Mouse (Mus musculus) liver, adult 2 months (tissue): ENCODE results near the gene Ywhab. TPM values are rescaled to one million over a fixed set of nuclear protein-coding genes. Genes with fewer than 3 reads are reported as not detected.

Experiments used
- DNase-seq: peaks from one replicate; pipeline ENCODE4 v3.0.0-alpha.2; 2011; ENCODE audit warnings: low read depth, low spot score; ENCODE audit errors: extremely low read depth
- H3K27ac ChIP-seq: fragments of 200-500 bp; replicated peaks from 2 replicates; pipeline ENCODE4 v1.5.1; 2012; ENCODE audit warnings: low read depth, mild to moderate bottlenecking, control low read depth, inconsistent platforms, low read length; ENCODE audit not compliant: insufficient read depth
- H3K27me3 ChIP-seq: fragments of 200-500 bp; 2 replicates; pipeline ENCODE4 v1.6.1; 2012; ENCODE audit warnings: mild to moderate bottlenecking, moderate library complexity, low read length, inconsistent platforms; ENCODE audit not compliant: control insufficient read depth, insufficient read depth
- H3K36me3 ChIP-seq: fragments of 200-500 bp; 2 replicates; pipeline ENCODE4 v1.6.1; 2012; ENCODE audit warnings: low read length, inconsistent platforms; ENCODE audit not compliant: control insufficient read depth, insufficient read depth
- H3K4me1 ChIP-seq: fragments of 200-500 bp; 2 replicates; pipeline ENCODE4 v1.6.1; 2011; ENCODE audit warnings: low read length; ENCODE audit not compliant: control insufficient read depth, insufficient read depth
- H3K4me3 ChIP-seq: fragments of 200-500 bp; 2 replicates; pipeline ENCODE4 v1.5.1; 2011; ENCODE audit warnings: low read depth, mild to moderate bottlenecking, control low read depth, low read length, moderate library complexity; ENCODE audit not compliant: insufficient read depth
- H3K79me2 ChIP-seq: fragments of 200-500 bp; 2 replicates; pipeline ENCODE4 v1.6.1; 2012; ENCODE audit warnings: inconsistent platforms, mild to moderate bottlenecking, low read length, moderate library complexity; ENCODE audit not compliant: control insufficient read depth, insufficient read depth
- H3K9ac ChIP-seq: fragments of 200-500 bp; 2 replicates; pipeline ENCODE4 v1.6.1; 2012; ENCODE audit warnings: low read depth, mild to moderate bottlenecking, control low read depth, inconsistent platforms, low read length
- CTCF ChIP-seq: fragments of 200-500 bp; IDR thresholded peaks from 2 replicates; pipeline ENCODE4 v1.5.1; 2011; ENCODE audit warnings: low read depth, low read length, control low read depth
- POLR2A ChIP-seq: fragments of 200-500 bp; IDR thresholded peaks from 2 replicates; pipeline ENCODE4 v1.6.1; 2011; ENCODE audit warnings: low read length, control low read depth; ENCODE audit not compliant: insufficient read depth; ENCODE audit errors: extremely low read depth
- WGBS: fragments of 180-500 bp; shearing (Covaris S2); methylation state at CpG from one replicate; pipeline ENCODE4 v1.1.7; 2018; 5-methylcytosine and 5-hydroxymethylcytosine counted together
- polyA plus RNA-seq: library from polyadenylated mRNA; depleted of rRNA; stranded (reverse); fragments of >200 nt; gene quantifications from 2 replicates; pipeline ENCODE4 v1.2.3, GENCODE M21; 2012; rRNA removed
- total RNA-seq: library from RNA; depleted of rRNA; stranded (reverse); fragments of >200 nt; gene quantifications from 2 replicates; pipeline ENCODE4 v1.2.3, GENCODE M21; 2014; rRNA removed

Ywhab gene
- total and polyA plus RNA-seq, 2 experiments: 16.9 to 36.3 TPM

- no peak for DNase-seq
- Histone ChIP-seq H3K27me3 (no peaks in the 10 kb centered on the region), H3K9ac (no peak overlapping the region), H3K4me3 (no peak overlapping the region), H3K4me1 (no peaks in the 10 kb centered on the region), H3K27ac (no peak overlapping the region), H3K36me3 (no peaks in the 10 kb centered on the region), H3K79me2 (no peaks in the 10 kb centered on the region)
- 88% methylated on average over 2 of the region's 2 CpGs for WGBS
- TF ChIP-seq CTCF (no peak), POLR2A (no peak)
Observed at GRCm38 (mm10) chr2:164041523-164041922, 46.8 kb downstream of the Ywhab start.

- Histone ChIP-seq H3K79me2 (no peaks in the 10 kb centered on the region), H3K27ac (no peak overlapping the region), H3K4me1 (0 out of 2 replicates have a peak, but pooled peaks cover 3% of the 10 kb centered on the region), H3K36me3 (no peaks in the 10 kb centered on the region; the same call in 1 of the 2 replicates), H3K4me3 (peak overlapping the region; percentile 14; the same call in 1 of the 2 replicates), H3K27me3 (no peaks in the 10 kb centered on the region), H3K9ac (no peak overlapping the region)
- 7% methylated on average over 16 of the region's 16 CpGs for WGBS
- TF ChIP-seq CTCF (no peak), POLR2A (no peak)
- peak; percentile 8 for DNase-seq
Observed at GRCm38 (mm10) chr2:164047197-164047690, 52.5 kb downstream of the Ywhab start.

- Histone ChIP-seq H3K4me1 (peaks cover 5% of the 10 kb centered on the region; the same call in 1 of the 2 replicates), H3K9ac (no peak overlapping the region), H3K36me3 (peaks cover 18% of the 10 kb centered on the region), H3K27me3 (no peaks in the 10 kb centered on the region), H3K79me2 (no peaks in the 10 kb centered on the region), H3K27ac (no peak overlapping the region), H3K4me3 (no peak overlapping the region)
- peak; percentile 82 for DNase-seq
- TF ChIP-seq CTCF: no peak
- no peak for TF ChIP-seq POLR2A
- WGBS: 25% methylated on average over 8 of the region's 8 CpGs
Observed at GRCm38 (mm10) chr2:164053767-164054166, 59.0 kb downstream of the Ywhab start.

DNA sequence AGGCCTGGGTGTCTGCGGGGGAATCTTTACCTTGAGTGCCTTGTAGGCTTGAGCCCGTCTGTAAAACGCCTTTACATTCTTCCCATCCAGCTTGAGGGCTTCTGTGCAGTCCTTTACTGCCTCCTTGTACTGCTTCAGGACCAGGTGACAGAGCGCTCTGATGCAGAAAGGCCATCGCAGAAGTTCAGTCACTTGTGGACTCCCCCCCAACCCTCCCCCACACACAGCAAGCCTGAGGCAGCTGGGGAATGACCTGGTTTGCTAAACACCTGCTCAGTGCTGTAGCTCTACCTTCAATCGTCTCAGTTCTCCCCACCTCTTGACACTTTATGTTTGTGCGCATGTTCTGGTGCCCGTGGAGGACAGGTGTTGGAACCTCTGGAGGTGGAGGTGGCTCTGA, 59.9 kb downstream of the Ywhab start:
- no peak overlapping the region for H3K4me3 ChIP-seq
- H3K36me3 ChIP-seq: peaks cover 27% of the 10 kb centered on the region
- DNase-seq: no peak
- H3K27ac ChIP-seq: no peak overlapping the region
- 92% methylated on average over 8 of the region's 8 CpGs for WGBS
- no peak overlapping the region for H3K9ac ChIP-seq
- H3K4me1 ChIP-seq: peaks cover 5% of the 10 kb centered on the region; the same call in 1 of the 2 replicates
- H3K27me3 ChIP-seq: no peaks in the 10 kb centered on the region
- H3K79me2 ChIP-seq: no peaks in the 10 kb centered on the region
- TF ChIP-seq CTCF: no peak

GRCm38 (mm10) chr2:164059634-164060235, 65.0 kb downstream of the Ywhab start:
- no peaks in the 10 kb centered on the region for H3K27me3 ChIP-seq
- H3K9ac ChIP-seq: no peak overlapping the region
- no peak for TF ChIP-seq POLR2A
- no peaks in the 10 kb centered on the region for H3K79me2 ChIP-seq
- DNase-seq: no peak
- no peaks in the 10 kb centered on the region for H3K4me1 ChIP-seq
- peaks cover 46% of the 10 kb centered on the region for H3K36me3 ChIP-seq
- H3K4me3 ChIP-seq: no peak overlapping the region
- no peak overlapping the region for H3K27ac ChIP-seq
- 95% methylated on average over 8 of the region's 8 CpGs for WGBS

Other genes starting within 250 kb of the Ywhab start
- gene Ada, start 244.7 kb upstream of the Ywhab start, total RNA-seq: 1.9 TPM in 2 replicates
- gene Ada, start 244.7 kb upstream of the Ywhab start, polyA plus RNA-seq: 0.73 and 0.80 TPM in 2 replicates
- gene Ccn5, start 174.1 kb upstream of the Ywhab start, total RNA-seq: 0.07 and 0.09 TPM in 2 replicates
- gene Ccn5, start 174.1 kb upstream of the Ywhab start, polyA plus RNA-seq: 0.21 and 0.23 TPM in 2 replicates
- gene Kcnk15, start 141.3 kb upstream of the Ywhab start, total RNA-seq: not detected in 2 replicates
- gene Kcnk15, start 141.3 kb upstream of the Ywhab start, polyA plus RNA-seq: not detected in 2 replicates
- 0.09 and 0.20 TPM in 2 replicates for gene Rims4, start 76.3 kb upstream of the Ywhab start, total RNA-seq
- gene Rims4, start 76.3 kb upstream of the Ywhab start, polyA plus RNA-seq: 0.02 and 0.04 TPM in 2 replicates
- gene Pabpc1l, start 30.5 kb downstream of the Ywhab start, total RNA-seq: under 0.01 TPM in 1 of 2 replicates, not detected in the other
- not detected in 2 replicates for gene Pabpc1l, start 30.5 kb downstream of the Ywhab start, polyA plus RNA-seq
- gene Stk4, start 75.4 kb downstream of the Ywhab start, total RNA-seq: 10.1 and 13.9 TPM in 2 replicates
- 4.7 and 6.3 TPM in 2 replicates for gene Stk4, start 75.4 kb downstream of the Ywhab start, polyA plus RNA-seq
- 6.0 and 7.4 TPM in 2 replicates for gene Tomm34, start 76.2 kb downstream of the Ywhab start, total RNA-seq
- gene Tomm34, start 76.2 kb downstream of the Ywhab start, polyA plus RNA-seq: 11.5 and 13.8 TPM in 2 replicates
- gene Kcns1, start 176.2 kb downstream of the Ywhab start, total RNA-seq: not detected in 2 replicates
- not detected in 2 replicates for gene Kcns1, start 176.2 kb downstream of the Ywhab start, polyA plus RNA-seq
- not detected in 2 replicates for gene Wfdc5, start 187.8 kb downstream of the Ywhab start, total RNA-seq
- not detected in 2 replicates for gene Wfdc5, start 187.8 kb downstream of the Ywhab start, polyA plus RNA-seq
- not detected in 2 replicates for gene Wfdc12, start 195.6 kb downstream of the Ywhab start, total RNA-seq
- not detected in 2 replicates for gene Wfdc12, start 195.6 kb downstream of the Ywhab start, polyA plus RNA-seq
- not detected in 2 replicates for gene Wfdc15a, start 205.2 kb downstream of the Ywhab start, total RNA-seq
- not detected in 2 replicates for gene Wfdc15a, start 205.2 kb downstream of the Ywhab start, polyA plus RNA-seq
- 0.28 TPM in 1 of 2 replicates, not detected in the other for gene Wfdc15b, start 226.7 kb downstream of the Ywhab start, total RNA-seq
- gene Wfdc15b, start 226.7 kb downstream of the Ywhab start, polyA plus RNA-seq: 0.24 TPM in 1 of 2 replicates, not detected in the other
- gene Svs2, start 243.5 kb downstream of the Ywhab start, total RNA-seq: not detected in 2 replicates
- gene Svs2, start 243.5 kb downstream of the Ywhab start, polyA plus RNA-seq: not detected in 2 replicates